Mouse (Mus musculus) Muller cell, postnatal 12 days (primary cell): Measurements from ENCODE around the gene Hpd.
A peak's percentile ranks its signal among the peaks of the same experiment; 100 is the strongest.

Experiments
- DNase-seq: peaks from one replicate; pipeline ENCODE4 v3.0.0-alpha.2; 2015; ENCODE audit errors: inconsistent ontology term

Gene Hpd

DNA sequence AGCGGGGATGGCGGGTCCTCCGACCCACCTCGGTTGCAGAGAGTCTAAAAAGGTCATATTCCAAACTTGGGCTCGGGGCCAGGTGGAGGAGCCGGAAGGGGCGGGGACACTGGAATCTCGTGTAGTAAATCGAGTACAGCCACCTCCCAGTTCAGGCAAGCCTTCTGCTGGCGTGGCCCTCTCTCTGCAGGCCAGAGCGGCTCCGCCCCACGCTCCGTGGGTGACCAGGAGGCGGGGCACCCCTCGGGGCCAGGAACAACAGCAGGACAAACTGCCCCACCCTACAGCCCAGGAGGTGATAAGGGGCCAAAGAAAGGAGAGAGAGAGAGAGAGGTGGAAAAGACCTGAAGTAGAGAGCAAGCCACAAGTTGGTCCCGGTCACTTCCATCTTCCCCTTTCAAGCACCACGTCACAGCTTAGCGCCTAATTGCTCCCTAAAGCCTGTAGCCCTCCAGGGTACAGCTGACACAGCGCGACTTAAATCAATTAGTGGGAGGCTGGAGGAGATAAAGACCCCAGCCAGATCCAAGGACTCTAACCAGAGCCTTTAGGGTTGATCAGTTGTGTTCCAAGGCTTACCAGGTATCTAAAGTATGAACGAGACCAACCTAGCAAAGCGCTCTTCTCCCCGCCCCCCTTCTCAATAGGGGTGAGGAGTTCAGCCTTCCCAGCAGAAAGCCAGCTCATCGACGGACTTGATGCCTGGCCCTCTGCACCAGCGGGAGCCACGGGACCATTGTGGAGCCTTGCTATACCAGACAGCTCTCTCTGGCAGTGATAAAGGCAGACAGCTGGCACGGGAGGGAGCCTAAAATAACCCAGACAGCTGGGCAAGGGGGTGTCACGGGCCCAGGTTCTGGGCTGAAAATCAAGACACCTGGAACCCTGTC lies 46.8 kb downstream of the Hpd start:
- DNase-seq = peak; percentile 85

DNA sequence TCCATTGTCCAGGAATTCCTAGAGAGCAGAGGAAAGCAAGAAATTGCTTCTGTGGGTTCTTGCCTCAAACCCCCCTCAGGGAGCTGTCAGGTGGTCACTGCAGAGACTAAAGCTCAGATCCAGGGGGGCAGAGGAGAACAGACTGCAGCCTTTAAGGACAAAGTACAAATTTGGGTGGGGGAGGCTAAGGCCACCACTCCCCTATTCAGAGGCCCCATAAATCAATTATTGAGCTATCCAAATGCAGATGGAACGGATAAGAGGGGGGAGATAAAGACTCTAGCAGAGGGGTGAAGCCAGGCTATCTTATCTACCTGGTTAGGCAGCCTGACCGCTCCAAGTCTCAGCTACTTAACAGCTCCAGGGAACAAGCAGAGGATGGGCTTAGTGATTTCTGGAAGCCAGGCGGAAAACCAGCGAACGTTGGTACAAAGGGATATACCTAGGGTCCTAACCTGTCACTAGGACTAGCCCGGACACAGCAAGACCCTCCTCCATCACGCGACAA lies 47.6 kb downstream of the Hpd start:
- no peak for DNase-seq

DNA sequence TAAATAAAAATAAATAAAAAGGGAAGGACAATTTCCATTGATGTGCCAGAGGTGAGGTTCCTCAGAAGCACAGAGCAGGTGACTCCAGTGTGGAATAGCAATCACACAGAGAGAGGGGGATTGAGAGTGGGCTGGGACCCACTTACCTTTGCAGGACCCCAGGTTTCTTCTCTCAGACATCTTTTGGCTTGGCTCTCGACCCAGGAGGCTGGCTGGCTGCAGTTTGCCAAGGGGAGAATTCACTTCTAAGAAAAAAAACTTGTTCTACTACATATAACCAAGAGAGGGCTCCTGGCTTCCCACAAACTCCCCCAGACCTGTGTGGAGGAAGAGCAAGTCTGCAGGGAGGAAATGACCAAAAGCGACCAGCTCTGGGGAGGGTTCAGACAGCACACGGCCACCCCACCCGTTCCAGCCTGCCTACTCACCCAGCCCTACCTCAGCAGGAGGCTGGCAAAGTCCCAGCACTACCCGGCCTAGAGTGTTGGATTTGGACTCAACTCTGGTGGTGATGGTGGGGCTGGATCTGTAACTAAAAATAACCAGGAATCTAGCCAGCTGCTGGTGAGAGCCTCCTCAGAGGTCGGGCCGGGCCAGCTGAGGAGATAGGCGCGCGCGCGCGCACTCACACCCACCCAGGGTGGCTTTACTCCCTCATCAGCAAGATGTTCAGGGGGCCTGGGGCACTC lies 48.2 kb downstream of the Hpd start:
- peak; percentile 87 for DNase-seq

DNA sequence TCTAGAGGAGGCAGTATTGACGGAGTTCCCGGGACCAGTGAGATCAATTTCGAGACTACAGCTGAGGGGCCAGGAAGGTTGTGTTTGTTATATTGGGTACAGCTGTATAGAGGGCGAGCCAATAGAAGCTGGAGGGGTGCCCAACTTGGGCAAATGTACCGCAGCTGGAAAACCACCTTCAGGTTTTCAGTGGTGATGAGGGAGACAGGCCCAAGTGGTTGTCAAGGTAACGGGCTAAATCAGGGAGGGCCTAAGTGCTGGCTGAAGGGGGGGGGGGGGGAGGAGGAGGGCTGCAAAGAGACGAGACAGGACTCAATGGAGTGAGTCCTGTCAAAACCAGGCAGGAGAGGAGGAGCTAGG lies 48.8 kb downstream of the Hpd start:
- DNase-seq = no peak

DNA sequence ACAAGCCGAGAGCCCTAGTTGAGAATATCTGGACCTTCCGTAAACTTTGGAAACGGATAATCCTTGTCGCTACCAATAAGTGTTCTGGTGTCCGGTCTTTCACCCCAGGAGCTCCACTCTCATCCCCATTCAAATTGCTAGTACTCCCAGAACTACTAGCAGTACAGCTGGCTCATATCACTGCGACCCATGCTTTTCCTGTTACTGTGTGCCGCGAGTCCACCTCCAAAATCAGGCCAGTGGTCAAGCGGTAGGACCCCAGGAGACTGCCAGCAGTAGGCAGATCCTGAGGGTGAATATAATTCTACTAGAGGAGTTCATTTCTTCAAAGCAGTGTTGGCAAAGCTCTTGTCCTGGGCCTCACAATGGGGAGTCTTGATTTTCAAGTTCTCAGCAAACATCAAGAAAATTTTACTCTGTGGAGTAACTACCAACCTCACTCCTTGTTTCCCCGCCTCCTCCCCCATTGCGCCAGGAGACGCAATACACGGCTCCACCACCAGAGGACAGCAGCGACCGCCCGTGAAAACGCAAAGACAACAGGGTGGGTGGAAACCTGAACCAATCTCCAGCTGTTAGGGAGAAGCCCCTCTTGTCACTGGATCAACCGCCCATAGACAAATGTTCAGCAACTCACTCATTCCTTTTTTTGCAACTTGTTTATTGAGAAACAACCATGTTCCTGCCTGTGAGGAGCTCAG lies 49.3 kb downstream of the Hpd start:
- peak; percentile 89 for DNase-seq

DNA sequence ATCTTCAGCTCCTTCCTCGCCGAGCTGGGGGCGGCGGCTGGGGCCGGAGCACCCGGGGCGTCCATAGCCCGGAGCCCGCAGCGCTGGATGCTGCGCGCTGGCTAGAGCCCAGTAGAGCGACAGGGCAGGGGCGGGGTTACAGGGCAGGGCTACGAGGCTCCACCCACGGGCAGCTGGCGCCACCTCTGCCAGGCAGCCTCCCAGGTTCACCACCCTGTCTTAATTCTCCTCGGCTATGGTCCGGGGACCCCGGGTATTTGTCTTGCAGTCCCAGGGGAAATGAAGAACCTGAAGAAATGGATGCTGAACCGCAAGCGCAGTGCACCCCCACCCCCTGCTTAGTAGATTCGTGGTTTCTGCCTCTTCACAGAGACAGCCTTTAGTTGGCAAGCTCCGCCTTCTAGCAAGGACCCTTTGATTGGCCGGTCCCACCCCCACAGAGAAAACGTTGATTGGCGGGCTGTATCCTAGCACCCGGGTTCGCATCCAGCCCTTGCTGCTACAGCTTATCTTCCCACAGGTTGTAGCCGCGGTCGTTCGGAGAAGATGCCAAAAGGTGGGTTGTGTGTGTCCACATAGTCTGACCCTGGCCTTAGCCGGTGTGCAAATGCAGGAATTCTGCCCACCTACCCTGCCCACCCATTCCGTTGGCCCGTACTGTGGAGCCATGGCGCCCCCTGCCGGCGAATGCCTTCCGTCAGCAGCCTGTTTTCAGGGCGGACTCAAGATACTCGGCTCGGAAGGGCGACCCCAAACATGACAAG lies 50.0 kb downstream of the Hpd start, which contains the start of gene Rhof:
Rhof (minus strand) TSS at position 385 of the 764 bp plus-strand sequence.
- DNase-seq = peak; percentile 88

DNA sequence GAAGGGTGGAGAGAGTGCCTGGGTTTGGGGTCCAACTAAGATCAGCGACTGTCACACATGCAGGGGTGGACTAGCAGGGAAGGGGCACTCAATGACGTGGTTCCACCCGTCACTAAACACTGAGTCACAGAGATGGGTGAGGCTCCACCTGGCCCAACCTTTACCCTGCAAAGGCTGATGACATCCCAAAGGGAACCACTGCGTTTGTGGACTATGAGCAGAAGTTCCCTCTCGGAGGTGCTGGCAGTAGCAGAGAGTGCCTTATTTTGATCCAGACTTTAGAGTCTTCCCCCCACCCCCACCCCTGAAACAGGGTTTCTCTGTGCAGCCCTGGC lies 51.7 kb downstream of the Hpd start:
- no peak for DNase-seq

DNA sequence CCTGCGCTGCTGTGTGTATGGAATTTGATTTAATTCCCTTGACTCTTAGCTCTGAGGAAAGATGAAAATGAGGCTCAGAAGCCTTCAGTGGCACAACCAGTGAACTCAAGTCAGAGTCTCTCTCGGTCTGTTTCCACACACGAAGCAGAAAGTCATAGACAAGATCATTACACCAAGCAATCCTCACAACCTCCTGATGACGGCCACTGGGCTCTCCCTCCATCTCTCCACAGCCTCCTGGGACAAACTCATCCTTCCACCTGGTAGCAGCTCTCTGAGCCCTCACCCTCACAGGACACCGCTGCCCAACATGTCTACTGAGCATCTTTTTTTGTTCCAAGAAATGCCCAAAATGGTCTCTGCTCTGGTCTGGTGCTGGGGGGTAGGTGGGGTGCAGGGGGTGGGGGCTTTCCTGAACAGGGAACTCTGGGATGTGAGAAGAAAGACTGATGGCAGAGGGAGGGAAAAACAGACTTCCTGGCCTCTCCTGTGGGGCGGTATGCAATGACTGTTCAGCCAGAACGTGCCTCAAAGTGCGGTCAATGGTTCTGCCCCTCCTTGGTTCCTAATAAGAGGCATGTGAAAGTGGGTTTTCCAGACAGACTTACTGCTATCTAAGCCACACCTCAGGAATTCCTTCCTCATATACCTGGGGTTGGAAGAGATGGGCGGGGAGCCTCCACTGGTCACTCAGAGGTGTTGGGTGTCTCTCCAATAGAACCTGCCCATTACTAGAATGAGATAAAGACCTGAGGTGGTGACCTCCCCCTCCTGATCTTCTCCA lies 52.3 kb downstream of the Hpd start:
- DNase-seq = no peak

DNA sequence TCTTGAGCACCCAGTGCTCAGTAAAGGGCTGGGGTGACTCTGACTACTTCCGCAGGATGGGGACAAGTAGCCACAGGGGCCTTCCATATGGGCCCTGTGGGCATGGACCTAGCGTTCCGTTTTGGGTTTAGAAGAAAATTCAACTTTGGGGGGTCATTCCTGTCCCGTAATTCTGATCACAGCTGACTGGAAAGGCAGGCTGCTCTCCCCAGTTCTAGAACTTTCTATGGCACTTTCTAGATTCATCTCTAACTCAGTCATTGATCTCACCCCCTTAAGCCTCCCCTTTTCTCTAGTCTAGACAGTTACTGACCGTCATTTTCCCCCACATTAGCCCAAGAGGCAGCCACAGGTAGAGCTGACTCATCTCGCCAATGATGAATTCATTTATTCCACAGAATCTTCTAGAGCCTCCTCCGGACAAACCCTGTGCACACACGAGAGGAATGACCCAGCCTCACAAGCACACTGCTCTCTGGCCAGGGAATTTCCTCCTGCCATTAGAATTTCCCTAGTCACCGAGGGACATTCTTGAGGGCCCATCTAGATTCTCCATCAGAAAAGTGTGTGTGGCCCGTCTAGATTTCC lies 53.3 kb downstream of the Hpd start:
- DNase-seq = no peak

DNA sequence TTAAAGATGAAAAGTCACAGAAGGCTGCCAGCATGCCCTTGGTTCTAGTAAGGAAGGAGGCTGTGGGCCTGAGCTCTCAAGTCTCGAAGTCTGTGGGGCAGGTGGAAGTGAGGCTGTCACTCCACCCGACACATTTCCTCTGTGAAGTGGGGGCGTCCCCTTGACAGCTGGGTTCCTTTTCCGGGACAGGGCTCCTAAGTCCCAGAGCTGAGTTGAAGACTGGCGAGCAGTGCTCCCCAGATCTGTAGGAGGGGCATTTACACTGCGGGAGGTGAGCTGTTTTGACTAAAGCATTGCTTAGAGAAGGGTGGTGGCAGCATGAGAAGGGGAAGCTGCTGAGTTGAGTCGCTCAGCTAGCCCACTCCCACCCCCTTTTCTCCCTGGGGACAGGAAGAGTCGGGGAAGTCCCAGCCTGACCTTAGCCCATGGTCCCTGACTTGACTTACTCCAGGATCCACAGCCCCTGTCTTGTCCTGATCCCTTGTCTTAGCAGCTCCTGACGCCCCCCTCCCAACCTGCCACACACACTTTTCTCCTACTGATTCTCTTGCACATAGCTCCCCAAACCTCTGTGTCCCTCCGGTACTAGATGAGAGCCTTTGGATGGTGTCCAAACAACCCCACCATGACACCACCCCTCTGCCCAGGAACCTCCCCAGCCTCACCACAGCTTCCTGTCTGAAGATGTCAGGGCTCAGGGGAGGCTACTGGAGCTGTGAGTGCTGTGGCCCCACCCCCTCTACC lies 53.9 kb downstream of the Hpd start:
- no peak for DNase-seq

DNA sequence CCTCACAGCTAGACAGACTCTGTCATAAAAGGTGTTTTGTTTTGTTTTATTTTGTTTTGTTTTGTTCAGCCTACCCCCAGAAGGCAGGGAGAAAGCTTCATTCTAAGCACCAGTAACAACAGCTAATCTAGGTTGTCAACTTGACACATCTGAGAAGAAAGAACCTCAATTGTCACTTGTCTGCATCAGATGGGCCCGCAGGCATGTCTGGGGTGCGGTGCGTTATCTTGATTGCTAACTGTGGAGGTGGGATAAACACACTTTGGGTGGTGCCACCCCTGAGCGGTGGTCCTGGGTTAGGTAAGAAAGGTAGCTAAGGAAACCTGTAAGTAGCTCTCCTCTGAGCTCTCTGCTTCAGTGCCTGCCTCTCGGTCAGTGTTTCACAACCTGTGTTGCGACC lies 55.5 kb downstream of the Hpd start:
- no peak for DNase-seq

DNA sequence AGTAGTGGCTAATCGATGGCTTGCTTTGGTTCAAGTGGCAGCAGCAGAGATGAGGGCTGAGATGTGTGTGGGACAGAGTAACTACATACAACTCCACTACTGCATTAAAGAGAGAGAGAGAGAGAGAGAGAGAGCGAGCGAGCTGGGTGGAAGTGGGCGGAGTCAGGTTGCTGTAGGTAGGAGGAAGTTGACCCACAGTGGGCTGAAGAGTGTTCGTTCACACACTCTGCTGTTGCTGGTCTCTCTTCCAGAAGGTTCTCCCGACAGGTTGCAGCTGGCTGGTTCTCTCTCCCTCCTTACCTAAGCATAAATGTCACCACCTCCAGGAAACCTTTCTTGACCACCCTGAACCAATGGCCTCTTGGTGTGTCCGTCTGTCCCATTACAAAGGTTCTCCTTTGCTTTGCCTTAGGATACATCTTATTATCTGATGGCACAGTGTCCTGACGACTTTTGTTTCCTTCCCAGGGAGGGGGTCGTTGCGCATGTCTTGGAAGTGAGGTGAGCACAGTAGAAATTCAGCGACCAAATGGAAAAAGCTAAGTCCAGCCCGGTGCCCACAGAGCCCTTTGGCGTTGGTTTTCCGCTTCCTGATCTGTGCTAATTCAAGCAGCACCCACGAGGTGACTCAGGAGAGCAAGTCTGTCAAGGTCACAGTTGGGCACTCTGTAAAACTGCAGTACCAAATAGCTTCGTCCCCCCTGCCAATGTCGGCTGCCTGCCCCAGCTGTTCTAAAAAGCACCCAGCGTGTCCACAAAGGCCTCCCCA lies 56.7 kb downstream of the Hpd start:
- DNase-seq = no peak

DNA sequence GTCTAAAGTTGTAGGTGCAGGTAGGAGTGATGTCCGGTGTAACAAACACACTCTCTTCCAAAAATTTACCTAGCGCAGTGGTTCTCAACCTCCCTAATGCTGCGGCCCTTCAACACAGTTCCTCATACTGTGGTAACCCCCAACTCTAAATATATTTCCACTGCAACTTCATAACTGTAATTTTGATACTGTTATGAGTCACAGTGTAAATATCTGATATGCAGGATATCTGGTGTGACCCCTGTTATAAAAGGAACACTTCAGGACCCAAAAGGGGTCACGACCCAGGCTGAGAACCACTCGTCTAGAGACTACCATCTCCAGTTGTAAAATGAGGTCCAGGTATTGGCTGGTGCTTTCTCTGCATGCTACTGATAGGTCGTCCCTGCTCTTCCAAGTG lies 57.4 kb downstream of the Hpd start:
- DNase-seq = no peak

DNA sequence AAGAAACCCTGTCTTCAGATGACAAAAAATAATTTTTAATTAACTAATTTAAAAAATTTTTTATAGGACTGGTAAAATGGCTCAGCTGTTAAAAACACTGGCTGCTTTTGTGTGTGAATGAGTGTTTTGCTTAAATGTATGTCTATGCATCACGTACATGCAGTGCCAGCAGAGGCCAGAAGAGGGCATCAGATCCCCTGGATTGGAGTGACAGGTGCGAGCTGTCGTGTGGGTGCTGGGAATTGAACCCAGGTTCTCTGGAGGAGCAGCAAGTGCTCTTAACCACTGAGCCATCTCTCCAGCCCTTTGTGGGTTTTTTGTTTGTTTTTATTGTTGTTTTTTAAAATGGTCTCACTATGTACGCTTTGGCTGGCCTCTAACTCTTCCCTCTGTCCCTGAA lies 60.3 kb downstream of the Hpd start:
- DNase-seq = no peak
